Mouse (Mus musculus) left cerebral cortex, postnatal 4 days (tissue): ENCODE measurements at regions not wholly inside any gene's neighbourhood (a gene's known extent, or its start where the extent isn't known, plus 50 kb on each side); places are given as distances from the start of the nearest gene placed in this dataset.
A peak's percentile ranks its signal among the peaks of the same experiment; 100 is the strongest.

Source experiments
- DNase-seq: peaks from one replicate; pipeline ENCODE4 v3.0.0-alpha.2; 2022
- intact Hi-C: fragments of 180-260 bp; cut with DNase I; formaldehyde crosslinking; loops from one replicate; pipeline ENCODE4 v1.15.1; 2025

- DNase-seq, result no peak
- intact Hi-C loops, result no loop called here
Observed at GRCm38 (mm10) chr5:132855619-132856510, 312.7 kb upstream of the Auts2 start.

- DNase-seq, result no peak
- intact Hi-C loops, result no loop called here
Observed at GRCm38 (mm10) chr5:132850770-132851169, 307.6 kb upstream of the Auts2 start.

GRCm38 (mm10) chr5:132848086-132848485, 304.9 kb upstream of the Auts2 start:
- DNase-seq, result no peak
- intact Hi-C loops, result no loop called here

GRCm38 (mm10) chr5:132843284-132843683, 300.1 kb upstream of the Auts2 start:
- no peak for DNase-seq
- intact Hi-C loops, result no loop called here

- intact Hi-C loops, result no loop called here
- DNase-seq, result no peak
Observed at GRCm38 (mm10) chr5:132841794-132842193, 298.6 kb upstream of the Auts2 start.

- intact Hi-C loops, result no loop called here
- DNase-seq, result no peak
Observed at GRCm38 (mm10) chr5:132837420-132837819, 294.3 kb upstream of the Auts2 start.

- intact Hi-C loops, result no loop called here
Observed at GRCm38 (mm10) chr5:132828993-132829392, 285.8 kb upstream of the Auts2 start.

GRCm38 (mm10) chr5:132827555-132828333, 284.6 kb upstream of the Auts2 start:
- no peak for DNase-seq
- intact Hi-C loops, result no loop called here

More at GRCm38 (mm10) chr5:132828993-132829392, 285.8 kb upstream of the Auts2 start:
- DNase-seq, result peak; percentile 31

- DNase-seq, result no peak
- intact Hi-C loops, result no loop called here
Observed at GRCm38 (mm10) chr5:132826009-132826408, 282.9 kb upstream of the Auts2 start.

GRCm38 (mm10) chr5:132817665-132818064, 274.5 kb upstream of the Auts2 start:
- intact Hi-C loops, result no loop called here
- no peak for DNase-seq

- intact Hi-C loops, result no loop called here
- DNase-seq, result peak; percentile 14
Observed at GRCm38 (mm10) chr5:132809181-132809580, 266.0 kb upstream of the Auts2 start.

- intact Hi-C loops, result no loop called here
- DNase-seq, result no peak
Observed at GRCm38 (mm10) chr5:132796061-132796460, 252.9 kb upstream of the Auts2 start.

- intact Hi-C loops, result no loop called here
- no peak for DNase-seq
Observed at GRCm38 (mm10) chr5:132792484-132792883, 249.3 kb upstream of the Auts2 start.

GRCm38 (mm10) chr5:132785291-132785690, 242.1 kb upstream of the Auts2 start:
- intact Hi-C loops, result no loop called here
- no peak for DNase-seq

GRCm38 (mm10) chr5:132784791-132785190, 241.6 kb upstream of the Auts2 start:
- intact Hi-C loops, result no loop called here
- DNase-seq, result no peak

- no peak for DNase-seq
- intact Hi-C loops, result no loop called here
Observed at GRCm38 (mm10) chr5:132774141-132774680, 231.1 kb upstream of the Auts2 start.

GRCm38 (mm10) chr5:132760396-132760795, 217.3 kb upstream of the Auts2 start:
- intact Hi-C loops, result no loop called here
- DNase-seq, result no peak

GRCm38 (mm10) chr5:132759751-132760150, 216.6 kb upstream of the Auts2 start:
- DNase-seq, result no peak
- intact Hi-C loops, result no loop called here

GRCm38 (mm10) chr5:132758941-132759340, 215.8 kb upstream of the Auts2 start:
- intact Hi-C loops, result no loop called here
- DNase-seq, result no peak

- intact Hi-C loops, result no loop called here
- no peak for DNase-seq
Observed at GRCm38 (mm10) chr5:132737966-132738365, 194.8 kb upstream of the Auts2 start.

- intact Hi-C loops, result no loop called here
- DNase-seq, result no peak
Observed at GRCm38 (mm10) chr5:132728689-132729189, 185.6 kb upstream of the Auts2 start.
